Mouse (Mus musculus) stomach, postnatal 0 days (tissue): ENCODE measurements around the gene St6galnac1. TPM values are rescaled to one million over a fixed set of nuclear protein-coding genes. Genes with fewer than 3 reads are reported as not detected.
"Not testable (repeated sequence)": the region's sequence is repeated elsewhere in the genome, so short reads cannot be mapped to it uniquely, and the experiment has no call there.

Experiments
- ATAC-seq: fragments of 200-750 bp; cut with Nextera tagmentation; 2 replicates; pipeline ENCODE4 v1.8.0; 2017; ENCODE audit not compliant: low FRiP score, low TSS enrichment
- DNase-seq: peaks from one replicate; pipeline ENCODE4 v3.0.0-alpha.2; 2016; ENCODE audit warnings: low spot score
- H3K27ac ChIP-seq: fragments of 300-500 bp; sonication (generic); replicated peaks from 2 replicates; pipeline ENCODE4 v1.5.1; 2014; ENCODE audit warnings: mild to moderate bottlenecking, control low read depth
- H3K27me3 ChIP-seq: fragments of 300-500 bp; sonication (generic); 2 replicates; pipeline ENCODE4 v1.6.1; 2014; ENCODE audit warnings: low read length; ENCODE audit not compliant: control insufficient read depth, insufficient read depth
- H3K36me3 ChIP-seq: fragments of 300-500 bp; sonication (generic); 2 replicates; pipeline ENCODE4 v1.6.1; 2014; ENCODE audit warnings: low read length, mixed read lengths; ENCODE audit not compliant: control insufficient read depth, insufficient read depth
- H3K4me1 ChIP-seq: fragments of 300-500 bp; sonication (generic); replicated peaks from 2 replicates; pipeline ENCODE4 v1.6.1; 2014; ENCODE audit warnings: antibody characterized with exemption; ENCODE audit not compliant: control insufficient read depth, insufficient read depth
- H3K4me2 ChIP-seq: fragments of 300-500 bp; sonication (generic); replicated peaks from 2 replicates; pipeline ENCODE4 v1.6.1; 2014; ENCODE audit warnings: low read depth, mild to moderate bottlenecking, control low read depth, moderate library complexity
- H3K4me3 ChIP-seq: fragments of 300-500 bp; sonication (generic); 2 replicates; pipeline ENCODE4 v1.5.1; 2014; ENCODE audit warnings: low read depth, low read length, control low read depth
- H3K9ac ChIP-seq: fragments of 300-500 bp; sonication (generic); 2 replicates; pipeline ENCODE4 v1.6.1; 2014; ENCODE audit warnings: mild to moderate bottlenecking, low read length, control low read depth, mixed read lengths
- H3K9me3 ChIP-seq: fragments of 300-500 bp; sonication (generic); 2 replicates; pipeline ENCODE4 v1.6.1; 2016; ENCODE audit warnings: low read length; ENCODE audit not compliant: control insufficient read depth
- CTCF ChIP-seq: IDR thresholded peaks from 2 replicates; pipeline ENCODE4 v1.5.1; 2016; ENCODE audit warnings: antibody characterized with exemption, low read depth, mild to moderate bottlenecking, moderate library complexity
- EP300 ChIP-seq: optimal IDR thresholded peaks from 2 replicates; pipeline ENCODE3; 2016; ENCODE audit warnings: antibody characterized with exemption
- WGBS: fragments of 180-500 bp; shearing (Covaris S2); extraction: QIAGEN DNeasy Blood & Tissue Kit; methylation state at CpG from one replicate; pipeline ENCODE4 v1.1.7; 2014; 5-methylcytosine and 5-hydroxymethylcytosine counted together
- polyA plus RNA-seq: library from polyadenylated mRNA; unstranded; fragments of >200 nt; fragmentation: Nextera tagmentation; extraction: Ambion mirVana; gene quantifications from 2 replicates; pipeline ENCODE4 v1.2.1, GENCODE M21; 2015

Gene St6galnac1
- polyA plus RNA-seq, 1 experiment from 2014 or later: not detected

DNA sequence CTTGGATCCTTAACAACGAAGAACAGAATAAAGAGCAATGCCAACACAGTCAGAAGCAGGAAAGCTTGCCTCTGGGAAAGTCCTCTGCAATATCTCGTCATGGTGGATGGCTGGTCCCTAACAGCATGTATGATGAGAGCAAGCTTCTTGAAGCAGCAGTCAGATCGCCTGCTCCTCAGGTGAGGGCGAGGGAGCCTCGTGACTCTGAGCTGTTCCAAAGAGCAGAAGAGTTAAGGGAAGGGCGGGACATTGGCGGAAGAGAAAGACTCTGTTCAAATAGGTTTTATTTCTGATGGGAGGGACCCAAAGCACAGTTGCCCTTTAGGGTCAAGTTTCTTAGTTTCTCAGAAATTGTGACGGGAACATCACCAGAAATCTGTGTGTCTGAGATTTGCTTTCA, 25.6 kb downstream of the St6galnac1 start:
- TF ChIP-seq CTCF: no peak
- TF ChIP-seq EP300: no peak
- H3K4me1 ChIP-seq: no peaks in the 10 kb centered on the region
- H3K9ac ChIP-seq: no peak overlapping the region
- no peaks in the 10 kb centered on the region for H3K9me3 ChIP-seq
- DNase-seq (no peak), ATAC-seq (no peak)
- H3K4me2 ChIP-seq: no peak overlapping the region
- no peak overlapping the region for H3K4me3 ChIP-seq
- H3K36me3 ChIP-seq: no peaks in the 10 kb centered on the region
- H3K27me3 ChIP-seq: no peaks in the 10 kb centered on the region
- WGBS: 67% methylated on average over 8 of the region's 8 CpGs
- H3K27ac ChIP-seq: no peak overlapping the region

GRCm38 (mm10) chr11:116748692-116749091, 26.6 kb downstream of the St6galnac1 start:
- H3K9ac ChIP-seq, H3K27ac ChIP-seq, H3K4me1 ChIP-seq, H3K27me3 ChIP-seq, H3K4me3 ChIP-seq, H3K36me3 ChIP-seq, DNase-seq, H3K9me3 ChIP-seq, H3K4me2 ChIP-seq, ATAC-seq: not testable (repeated sequence)
- 79% methylated on average over 2 of the region's 2 CpGs for WGBS

GRCm38 (mm10) chr11:116746822-116747221, 28.5 kb downstream of the St6galnac1 start:
- not testable (repeated sequence) for H3K9ac ChIP-seq, H3K4me3 ChIP-seq, H3K4me1 ChIP-seq, ATAC-seq, H3K27ac ChIP-seq, H3K36me3 ChIP-seq, H3K27me3 ChIP-seq, DNase-seq, H3K4me2 ChIP-seq, H3K9me3 ChIP-seq
- WGBS: 84% methylated on average over 3 of the region's 3 CpGs

- H3K4me2 ChIP-seq, ATAC-seq, H3K36me3 ChIP-seq, H3K4me1 ChIP-seq, DNase-seq, H3K9ac ChIP-seq, H3K9me3 ChIP-seq, H3K4me3 ChIP-seq, H3K27me3 ChIP-seq, H3K27ac ChIP-seq: not testable (repeated sequence)
- 61% methylated on average over 2 of the region's 2 CpGs for WGBS
These were observed 29.9 kb downstream of the St6galnac1 start for GRCm38 (mm10) chr11:116745457-116745856.

GRCm38 (mm10) chr11:116738411-116738810, 36.9 kb downstream of the St6galnac1 start:
- Histone ChIP-seq H3K4me3 (no peak overlapping the region), H3K9ac (no peak overlapping the region), H3K27ac (no peak overlapping the region), H3K4me1 (no peaks in the 10 kb centered on the region), H3K27me3 (no peaks in the 10 kb centered on the region), H3K36me3 (no peaks in the 10 kb centered on the region), H3K9me3 (no peaks in the 10 kb centered on the region), H3K4me2 (no peak overlapping the region)
- DNase-seq (peak; percentile 40), ATAC-seq (no peak)
- TF ChIP-seq EP300: no peak
- peak; percentile 70 for TF ChIP-seq CTCF
- WGBS: 46% methylated on average over 11 of the region's 11 CpGs

GRCm38 (mm10) chr11:116732536-116732935, 42.8 kb downstream of the St6galnac1 start:
- no peaks in the 10 kb centered on the region for H3K36me3 ChIP-seq
- no peaks in the 10 kb centered on the region for H3K27me3 ChIP-seq
- TF ChIP-seq EP300 (no peak), CTCF (no peak)
- no peak overlapping the region for H3K27ac ChIP-seq
- H3K9ac ChIP-seq: no peak overlapping the region
- H3K9me3 ChIP-seq: no peaks in the 10 kb centered on the region
- ATAC-seq (peak; percentile 51; the same call in 1 of the 2 replicates), DNase-seq (no peak)
- H3K4me3 ChIP-seq: no peak overlapping the region
- 70% methylated on average over 4 of the region's 4 CpGs for WGBS
- H3K4me2 ChIP-seq: no peak overlapping the region
- no peaks in the 10 kb centered on the region for H3K4me1 ChIP-seq

GRCm38 (mm10) chr11:116731060-116731580, 44.2 kb downstream of the St6galnac1 start:
- H3K4me2 ChIP-seq, H3K9ac ChIP-seq, H3K27ac ChIP-seq, H3K9me3 ChIP-seq, H3K4me1 ChIP-seq, H3K27me3 ChIP-seq, H3K36me3 ChIP-seq, ATAC-seq, H3K4me3 ChIP-seq, DNase-seq: not testable (repeated sequence)
- 92% methylated on average over 6 of the region's 6 CpGs for WGBS
